Mouse (Mus musculus) lung, postnatal 25 days (tissue): Measurements from ENCODE around the gene Cdhr1.
A peak's percentile ranks its signal among the peaks of the same experiment; 100 is the strongest.
"Not testable (repeated sequence)": the region's sequence is repeated elsewhere in the genome, so short reads cannot be mapped to it uniquely, and the experiment has no call there.

ENCODE experiments used
- DNase-seq: peaks from one replicate; pipeline ENCODE4 v3.0.0; 2022; ENCODE audit warnings: low spot score

Cdhr1 gene

DNA sequence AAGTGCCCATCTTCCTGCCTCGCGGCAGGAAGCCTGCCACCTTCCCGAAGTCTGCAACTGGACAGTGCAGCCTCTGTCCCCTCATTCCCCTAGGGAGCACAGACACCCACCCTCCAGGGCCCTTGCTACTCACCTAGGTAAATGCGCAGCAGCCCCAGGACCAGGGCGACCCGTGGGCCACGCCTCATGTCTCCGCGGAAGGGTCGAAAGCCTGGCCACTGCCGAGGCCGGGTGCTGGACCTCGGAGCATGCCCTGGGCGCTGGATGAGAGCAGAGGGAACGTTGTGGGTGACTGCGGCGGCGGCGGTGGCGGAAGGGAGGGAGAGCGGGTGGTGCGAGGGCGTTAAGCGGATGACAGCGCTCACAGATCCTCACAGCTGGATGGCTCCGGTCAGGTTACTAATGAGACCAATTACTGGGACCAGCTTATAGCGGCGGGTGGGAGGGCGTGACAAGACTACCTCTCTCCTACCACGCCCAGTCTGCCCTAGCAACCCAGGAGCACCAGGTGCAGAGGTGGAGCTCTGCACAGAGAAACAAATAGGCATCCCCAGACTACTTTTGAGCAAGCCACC, at the start of gene Cdhr1:
Gene Cdhr1, minus strand, starts transcription at position 392 of the 575 bp plus-strand sequence.
- DNase-seq: no peak

- no peak for DNase-seq
Observed at GRCm38 (mm10) chr14:37139051-37139710, 41.0 kb upstream of the Cdhr1 start.

GRCm38 (mm10) chr14:37137596-37137995, 39.4 kb upstream of the Cdhr1 start:
- DNase-seq: not testable (repeated sequence)

GRCm38 (mm10) chr14:37136110-37136509, 38.0 kb upstream of the Cdhr1 start:
- DNase-seq: no peak

- DNase-seq: no peak
Observed at GRCm38 (mm10) chr14:37135671-37136070, 37.5 kb upstream of the Cdhr1 start.

- DNase-seq: peak; percentile 98
Observed at GRCm38 (mm10) chr14:37135127-37135593, 37.0 kb upstream of the Cdhr1 start, which contains the start of gene Ghitm. Ghitm (minus strand) TSS chr14:37135272.

DNA sequence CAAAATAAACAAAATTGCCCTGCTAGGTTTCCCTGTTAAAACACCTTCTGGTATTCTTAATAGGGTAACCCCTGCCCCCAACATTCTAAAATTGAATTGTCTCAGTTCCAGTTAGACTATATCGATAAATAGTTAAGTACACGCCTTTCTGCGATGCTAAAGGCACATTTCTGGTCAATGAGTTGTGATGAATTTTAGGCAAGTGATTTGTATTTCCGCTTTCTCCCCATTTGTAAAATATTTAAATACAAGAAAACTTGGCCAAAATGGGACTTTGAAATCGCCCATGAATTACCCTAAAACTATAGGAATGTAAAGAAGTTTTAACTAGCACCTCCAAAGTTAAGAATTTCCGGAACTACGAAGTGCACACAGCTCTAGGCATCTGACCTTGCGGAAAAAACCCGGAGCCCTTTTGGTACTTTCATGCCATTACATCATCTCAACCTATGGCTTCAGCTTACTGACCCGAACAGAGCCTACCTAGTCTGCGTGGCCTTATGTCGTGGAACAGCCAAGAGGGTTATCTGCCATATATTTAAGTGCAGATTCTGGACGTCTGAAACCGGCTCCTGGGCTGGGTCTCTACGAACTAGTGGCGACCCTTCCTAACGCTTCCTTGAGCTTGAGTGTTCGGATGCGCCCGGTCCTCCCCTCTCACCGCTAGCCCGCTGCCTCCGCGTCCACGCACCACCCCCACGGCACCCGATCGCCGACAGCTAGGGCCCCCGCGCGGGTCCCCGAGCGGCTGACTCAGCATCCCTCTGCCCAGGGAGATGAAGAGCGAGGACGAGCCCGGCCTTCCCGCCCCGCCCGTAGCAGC, 36.4 kb upstream of the Cdhr1 start:
- DNase-seq: peak; percentile 10

DNA sequence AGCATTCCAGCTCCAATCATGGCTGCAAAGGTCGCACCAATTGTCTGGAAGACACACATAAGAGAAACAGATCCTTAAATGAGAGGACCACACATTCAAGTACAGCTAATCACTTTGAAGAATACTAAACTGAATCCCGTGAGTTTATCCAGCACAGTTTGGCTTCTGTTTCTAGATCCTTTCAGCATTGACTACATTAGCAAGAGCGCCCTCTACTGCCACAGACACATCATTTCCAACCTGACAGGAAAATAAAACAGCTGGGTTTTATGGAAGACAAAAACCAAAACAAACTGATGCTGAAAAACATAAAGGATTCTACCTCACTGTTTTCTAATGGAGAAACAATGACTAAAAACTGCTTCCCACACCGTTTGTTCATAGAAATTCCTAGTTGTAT, 29.5 kb upstream of the Cdhr1 start:
- peak; percentile 23 for DNase-seq

GRCm38 (mm10) chr14:37119233-37119632, 21.1 kb upstream of the Cdhr1 start:
- DNase-seq: no peak

GRCm38 (mm10) chr14:37113922-37114321, 15.8 kb upstream of the Cdhr1 start, which contains the start of gene 2610528A11Rik:
2610528A11Rik (minus strand) TSS chr14:37114022.
- no peak for DNase-seq

DNA sequence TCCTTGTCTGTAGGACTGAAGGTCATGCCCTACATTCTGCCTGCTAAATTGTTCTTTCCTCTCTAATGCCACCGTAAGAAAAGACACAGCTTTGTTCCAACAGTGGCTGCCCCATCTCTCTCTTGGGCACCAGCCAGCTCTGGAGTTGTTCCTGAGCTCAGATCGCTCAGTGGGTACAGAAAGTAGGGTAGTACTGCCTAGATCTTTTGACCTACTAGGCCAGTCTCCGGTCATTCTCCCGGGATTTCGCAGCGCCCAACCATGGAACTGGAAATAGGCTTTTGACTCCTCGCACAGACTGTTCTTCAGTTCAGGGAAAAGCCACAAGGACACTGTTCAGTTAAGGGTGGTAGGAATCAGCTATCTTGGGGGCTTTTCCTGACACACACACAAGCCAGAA, 14.8 kb upstream of the Cdhr1 start:
- no peak for DNase-seq

- no peak for DNase-seq
Observed at GRCm38 (mm10) chr14:37111371-37111770, 13.2 kb upstream of the Cdhr1 start.

- DNase-seq: no peak
Observed at GRCm38 (mm10) chr14:37110456-37110855, 12.3 kb upstream of the Cdhr1 start.

- no peak for DNase-seq
Observed at GRCm38 (mm10) chr14:37109975-37110374, 11.8 kb upstream of the Cdhr1 start.

DNA sequence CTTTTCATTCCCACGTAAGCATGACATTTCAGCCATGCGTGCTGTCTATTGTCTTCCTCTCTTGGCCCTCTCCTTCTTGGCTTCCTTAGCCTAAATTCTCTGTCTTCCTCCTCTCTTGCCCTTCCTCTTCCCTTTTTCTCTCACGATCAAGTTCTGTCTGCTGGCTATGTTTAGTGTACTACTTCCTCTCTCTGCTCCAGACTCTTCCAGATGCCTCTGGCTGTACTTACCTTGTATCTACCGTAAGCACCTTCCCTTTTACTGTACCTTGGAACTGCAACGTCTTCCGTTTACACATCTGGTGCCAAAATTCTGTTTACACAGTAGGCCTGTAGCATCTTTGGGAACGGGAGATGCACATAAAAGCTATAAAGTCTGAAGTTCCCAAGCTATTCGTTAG, 11.3 kb upstream of the Cdhr1 start:
- DNase-seq: no peak

- DNase-seq: no peak
Observed at GRCm38 (mm10) chr14:37105846-37106245, 7.7 kb upstream of the Cdhr1 start.

DNA sequence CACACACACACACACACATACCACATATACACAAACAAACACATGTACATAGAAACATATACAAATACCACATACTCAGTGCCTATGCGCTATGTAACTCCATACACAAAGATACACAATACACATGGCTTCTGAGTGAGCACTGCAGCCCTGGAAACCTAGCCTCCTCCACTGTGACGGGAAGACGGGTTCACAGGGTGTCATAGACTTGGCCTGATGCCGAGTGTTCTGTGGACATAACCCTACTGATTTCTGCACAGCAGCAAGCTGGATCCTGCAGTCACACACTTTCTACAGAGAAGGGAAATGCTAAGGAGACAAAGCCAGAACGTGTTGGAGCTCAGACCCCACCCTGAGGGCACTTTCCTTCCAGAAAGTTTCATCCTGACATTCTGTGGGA, 6.6 kb upstream of the Cdhr1 start:
- DNase-seq: no peak

DNA sequence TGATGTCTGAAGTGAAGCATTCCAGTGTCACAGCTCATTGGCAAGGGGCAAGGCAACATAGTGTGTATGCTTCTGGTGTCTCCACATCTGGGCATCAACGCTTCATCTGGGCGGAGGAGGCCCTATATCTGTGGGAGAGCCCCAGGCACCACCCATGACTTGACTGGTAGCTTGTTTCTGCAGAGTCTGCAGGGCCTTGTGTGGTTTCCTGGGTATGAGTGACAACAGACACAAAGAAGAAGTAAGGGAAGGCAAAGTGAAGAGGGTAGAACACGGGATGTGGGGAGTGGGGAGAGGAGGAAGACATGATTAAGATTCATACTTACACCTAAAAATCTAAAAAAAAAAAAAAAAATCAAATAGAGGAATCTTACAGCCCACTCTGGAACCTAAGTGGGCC, 4.3 kb upstream of the Cdhr1 start:
- DNase-seq: no peak

DNA sequence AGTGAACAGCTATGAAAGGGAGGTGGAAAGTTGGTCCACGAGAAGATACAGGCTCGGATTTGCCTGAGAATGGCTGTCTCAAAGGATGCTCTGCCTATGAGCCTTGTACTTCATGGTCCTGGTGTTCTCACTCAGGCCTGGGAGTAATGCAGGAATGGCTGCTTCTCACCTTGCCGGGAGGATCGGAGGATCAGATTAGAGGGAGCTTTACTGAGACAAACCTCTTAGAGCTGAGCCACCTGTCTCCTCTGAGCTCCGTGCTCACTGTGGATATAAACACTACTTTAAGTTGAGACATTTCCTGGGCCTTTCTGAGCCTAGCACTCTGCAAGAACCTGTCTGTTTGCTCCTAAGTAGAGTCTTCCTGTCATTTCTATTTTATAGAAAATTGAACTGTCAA, 3.4 kb upstream of the Cdhr1 start:
- DNase-seq: no peak

DNA sequence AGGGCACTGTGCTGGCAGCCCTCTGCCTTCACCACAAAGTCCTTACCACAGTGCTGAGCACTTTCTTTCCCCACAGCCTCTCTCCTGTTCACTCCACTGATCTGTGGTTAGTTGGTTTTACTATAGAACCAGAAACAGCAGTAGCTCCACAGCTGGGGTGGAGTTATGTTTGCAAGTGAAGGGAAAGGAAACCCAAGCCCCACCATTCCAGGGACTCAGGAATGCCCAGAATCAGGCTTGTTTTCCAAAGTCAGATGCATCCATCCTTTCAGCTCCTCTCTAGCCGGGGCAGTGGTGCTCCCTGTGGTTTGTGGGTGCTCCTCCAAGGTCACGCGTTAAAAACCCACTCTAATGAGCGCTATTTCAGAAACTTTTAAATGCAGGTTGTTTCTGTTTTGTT, 2.6 kb downstream of the Cdhr1 start:
- DNase-seq: no peak

DNA sequence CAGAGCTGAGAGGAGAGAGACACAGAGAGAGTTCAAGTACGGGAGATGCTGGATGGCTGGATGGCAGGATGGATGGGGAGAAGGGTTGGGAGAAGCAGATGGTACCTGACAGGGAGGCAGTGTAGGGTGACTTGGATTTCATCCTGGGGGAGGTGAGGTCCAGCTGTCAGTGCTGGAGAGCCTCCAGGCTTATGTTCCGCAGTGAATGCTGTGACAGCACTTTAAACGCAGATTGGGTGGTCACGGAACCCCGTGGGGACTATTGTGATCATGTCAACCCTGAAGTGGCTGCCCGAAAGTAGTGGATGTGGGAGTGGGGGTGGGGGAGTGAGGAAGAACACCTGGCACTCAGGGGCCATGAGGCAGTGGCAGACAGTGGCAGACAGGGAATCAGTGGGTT, 3.7 kb downstream of the Cdhr1 start:
- no peak for DNase-seq

- no peak for DNase-seq
Observed at GRCm38 (mm10) chr14:37083755-37084154, 14.4 kb downstream of the Cdhr1 start.

- no peak for DNase-seq
Observed at GRCm38 (mm10) chr14:37080724-37081123, 17.4 kb downstream of the Cdhr1 start.
